Mouse (Mus musculus): ENCODE measurements around the gene Tshb. TPM values are rescaled to one million over a fixed set of nuclear protein-coding genes. Genes with fewer than 3 reads are reported as not detected.

Tshb gene
- polyA plus RNA-seq (2014; fragmentation: Nextera tagmentation; extraction: Ambion mirVana) = 0.08 and 0.58 TPM in 2 replicates

- H3K36me3 ChIP-seq (ENCODE audit: control insufficient read depth, insufficient read depth, low read length) = no peaks in the 10 kb centered on the region
- H3K9ac ChIP-seq (replicated peaks; ENCODE audit: low read depth, low read length) = no peak within 1 kb of the TSS
- no peak within 1 kb of the TSS for H3K4me2 ChIP-seq (ENCODE audit: low read depth, low read length)
- H3K27ac ChIP-seq (ENCODE audit: low read depth, low read length) = no peak within 1 kb of the TSS
- no peaks in the 10 kb centered on the region for H3K27me3 ChIP-seq (ENCODE audit: control insufficient read depth, insufficient read depth, low read length)
- WGBS = 69% methylated on average over 2 of the region's 2 CpGs
- ATAC-seq (ENCODE audit: low read depth) = no peak
- no peak within 1 kb of the TSS for H3K4me3 ChIP-seq (ENCODE audit: low read depth, low read length)
- no peaks in the 10 kb centered on the region for H3K9me3 ChIP-seq (ENCODE audit: control insufficient read depth, low read length)
- no peaks in the 10 kb centered on the region for H3K4me1 ChIP-seq (ENCODE audit: control insufficient read depth, insufficient read depth, low read length)
These were observed at the start of gene Tshb for GRCm38 (mm10) chr3:102782618-102783017. Gene Tshb, minus strand, starts transcription at chr3:102782718.

GRCm38 (mm10) chr3:102803937-102804336 is 21.4 kb upstream of the Tshb start:
- no peaks in the 10 kb centered on the region for H3K36me3 ChIP-seq (ENCODE audit: control insufficient read depth, insufficient read depth, low read length)
- ATAC-seq (ENCODE audit: low read depth) = no peak; the same call in 1 of the 2 replicates
- no peak overlapping the region for H3K9ac ChIP-seq (replicated peaks; ENCODE audit: low read depth, low read length)
- no peaks in the 10 kb centered on the region for H3K27me3 ChIP-seq (ENCODE audit: control insufficient read depth, insufficient read depth, low read length)
- H3K4me3 ChIP-seq (ENCODE audit: low read depth, low read length) = no peak overlapping the region
- no peaks in the 10 kb centered on the region for H3K4me1 ChIP-seq (ENCODE audit: control insufficient read depth, insufficient read depth, low read length)
- H3K27ac ChIP-seq (ENCODE audit: low read depth, low read length) = no peak overlapping the region
- WGBS = 3% methylated on average over 3 of the region's 3 CpGs
- H3K4me2 ChIP-seq (ENCODE audit: low read depth, low read length) = no peak overlapping the region
- H3K9me3 ChIP-seq (ENCODE audit: control insufficient read depth, low read length) = no peaks in the 10 kb centered on the region

GRCm38 (mm10) chr3:102787369-102787768 is 4.9 kb upstream of the Tshb start:
- no peaks in the 10 kb centered on the region for H3K9me3 ChIP-seq (ENCODE audit: control insufficient read depth, low read length)
- no peak overlapping the region for H3K9ac ChIP-seq (replicated peaks; ENCODE audit: low read depth, low read length)
- H3K27ac ChIP-seq (ENCODE audit: low read depth, low read length) = no peak overlapping the region
- H3K27me3 ChIP-seq (ENCODE audit: control insufficient read depth, insufficient read depth, low read length) = no peaks in the 10 kb centered on the region
- H3K4me1 ChIP-seq (ENCODE audit: control insufficient read depth, insufficient read depth, low read length) = no peaks in the 10 kb centered on the region
- WGBS = 37% methylated on average over 4 of the region's 4 CpGs
- no peak for ATAC-seq (ENCODE audit: low read depth)
- H3K4me3 ChIP-seq (ENCODE audit: low read depth, low read length) = no peak overlapping the region
- no peak overlapping the region for H3K4me2 ChIP-seq (ENCODE audit: low read depth, low read length)
- no peaks in the 10 kb centered on the region for H3K36me3 ChIP-seq (ENCODE audit: control insufficient read depth, insufficient read depth, low read length)

- Histone ChIP-seq H3K9ac (replicated peaks; ENCODE audit: low read depth, low read length) (no peak overlapping the region), H3K4me1 (ENCODE audit: control insufficient read depth, insufficient read depth, low read length) (no peaks in the 10 kb centered on the region), H3K27me3 (ENCODE audit: control insufficient read depth, insufficient read depth, low read length) (no peaks in the 10 kb centered on the region), H3K4me2 (ENCODE audit: low read depth, low read length) (no peak overlapping the region), H3K36me3 (ENCODE audit: control insufficient read depth, insufficient read depth, low read length) (no peaks in the 10 kb centered on the region), H3K27ac (ENCODE audit: low read depth, low read length) (no peak overlapping the region), H3K4me3 (ENCODE audit: low read depth, low read length) (no peak overlapping the region), H3K9me3 (ENCODE audit: control insufficient read depth, low read length) (no peaks in the 10 kb centered on the region)
- WGBS = 92% methylated on average over 4 of the region's 4 CpGs
- no peak for ATAC-seq (ENCODE audit: low read depth)
These were observed 9.5 kb downstream of the Tshb start for GRCm38 (mm10) chr3:102773018-102773417.

GRCm38 (mm10) chr3:102764850-102765249 is 17.7 kb downstream of the Tshb start:
- Histone ChIP-seq H3K4me2 (ENCODE audit: low read depth, low read length) (no peak overlapping the region), H3K27me3 (ENCODE audit: control insufficient read depth, insufficient read depth, low read length) (no peaks in the 10 kb centered on the region), H3K9ac (replicated peaks; ENCODE audit: low read depth, low read length) (no peak overlapping the region), H3K4me3 (ENCODE audit: low read depth, low read length) (no peak overlapping the region), H3K9me3 (ENCODE audit: control insufficient read depth, low read length) (no peaks in the 10 kb centered on the region), H3K36me3 (ENCODE audit: control insufficient read depth, insufficient read depth, low read length) (no peaks in the 10 kb centered on the region), H3K4me1 (ENCODE audit: control insufficient read depth, insufficient read depth, low read length) (peaks cover 8% of the 10 kb centered on the region; the same call in 1 of the 2 replicates), H3K27ac (ENCODE audit: low read depth, low read length) (no peak overlapping the region)
- no peak for ATAC-seq (ENCODE audit: low read depth)
- 84% methylated on average over 7 of the region's 7 CpGs for WGBS

GRCm38 (mm10) chr3:102763713-102764400 is 18.7 kb downstream of the Tshb start:
- Histone ChIP-seq H3K4me2 (ENCODE audit: low read depth, low read length) (no peak overlapping the region), H3K9ac (replicated peaks; ENCODE audit: low read depth, low read length) (no peak overlapping the region), H3K27ac (ENCODE audit: low read depth, low read length) (peak overlapping the region; percentile 72)

GRCm38 (mm10) chr3:102762388-102762787 is 20.1 kb downstream of the Tshb start:
- Histone ChIP-seq H3K4me2 (ENCODE audit: low read depth, low read length) (no peak overlapping the region), H3K4me1 (ENCODE audit: control insufficient read depth, insufficient read depth, low read length) (peaks cover 8% of the 10 kb centered on the region; the same call in 1 of the 2 replicates), H3K9ac (replicated peaks; ENCODE audit: low read depth, low read length) (no peak overlapping the region), H3K4me3 (ENCODE audit: low read depth, low read length) (no peak overlapping the region), H3K27ac (ENCODE audit: low read depth, low read length) (0 out of 2 replicates have a peak overlapping the region, but pooled peaks have one; percentile 23), H3K9me3 (ENCODE audit: control insufficient read depth, low read length) (no peaks in the 10 kb centered on the region), H3K27me3 (ENCODE audit: control insufficient read depth, insufficient read depth, low read length) (no peaks in the 10 kb centered on the region), H3K36me3 (ENCODE audit: control insufficient read depth, insufficient read depth, low read length) (no peaks in the 10 kb centered on the region)
- WGBS = 39% methylated on average over 3 of the region's 3 CpGs
- ATAC-seq (ENCODE audit: low read depth) = peak; percentile 21; the same call in 1 of the 2 replicates

More at GRCm38 (mm10) chr3:102763713-102764400, 18.7 kb downstream of the Tshb start:
- Histone ChIP-seq H3K27me3 (ENCODE audit: control insufficient read depth, insufficient read depth, low read length) (no peaks in the 10 kb centered on the region), H3K9me3 (ENCODE audit: control insufficient read depth, low read length) (no peaks in the 10 kb centered on the region), H3K4me3 (ENCODE audit: low read depth, low read length) (no peak overlapping the region), H3K4me1 (ENCODE audit: control insufficient read depth, insufficient read depth, low read length) (peaks cover 8% of the 10 kb centered on the region; the same call in 1 of the 2 replicates), H3K36me3 (ENCODE audit: control insufficient read depth, insufficient read depth, low read length) (no peaks in the 10 kb centered on the region)
- WGBS = 43% methylated on average over 10 of the region's 10 CpGs
- peak; percentile 72; the same call in 1 of the 2 replicates for ATAC-seq (ENCODE audit: low read depth)

GRCm38 (mm10) chr3:102760236-102760635 is 22.3 kb downstream of the Tshb start:
- no peak overlapping the region for H3K4me2 ChIP-seq (ENCODE audit: low read depth, low read length)
- no peaks in the 10 kb centered on the region for H3K27me3 ChIP-seq (ENCODE audit: control insufficient read depth, insufficient read depth, low read length)
- H3K27ac ChIP-seq (ENCODE audit: low read depth, low read length) = no peak overlapping the region
- H3K9ac ChIP-seq (replicated peaks; ENCODE audit: low read depth, low read length) = no peak overlapping the region
- ATAC-seq (ENCODE audit: low read depth) = no peak
- no peaks in the 10 kb centered on the region for H3K36me3 ChIP-seq (ENCODE audit: control insufficient read depth, insufficient read depth, low read length)
- H3K9me3 ChIP-seq (ENCODE audit: control insufficient read depth, low read length) = no peaks in the 10 kb centered on the region
- peaks cover 8% of the 10 kb centered on the region; the same call in 1 of the 2 replicates for H3K4me1 ChIP-seq (ENCODE audit: control insufficient read depth, insufficient read depth, low read length)
- H3K4me3 ChIP-seq (ENCODE audit: low read depth, low read length) = no peak overlapping the region
- WGBS = 82% methylated on average over 3 of the region's 3 CpGs

- no peak for ATAC-seq (ENCODE audit: low read depth)
- H3K4me1 ChIP-seq (ENCODE audit: control insufficient read depth, insufficient read depth, low read length) = no peaks in the 10 kb centered on the region
- WGBS = 92% methylated on average over 6 of the region's 6 CpGs
These were observed 25.5 kb downstream of the Tshb start for GRCm38 (mm10) chr3:102757019-102757418.

More at GRCm38 (mm10) chr3:102757019-102757418, 25.5 kb downstream of the Tshb start:
- Histone ChIP-seq H3K9ac (replicated peaks; ENCODE audit: low read depth, low read length) (no peak overlapping the region), H3K36me3 (ENCODE audit: control insufficient read depth, insufficient read depth, low read length) (no peaks in the 10 kb centered on the region), H3K27ac (ENCODE audit: low read depth, low read length) (no peak overlapping the region), H3K27me3 (ENCODE audit: control insufficient read depth, insufficient read depth, low read length) (no peaks in the 10 kb centered on the region), H3K9me3 (ENCODE audit: control insufficient read depth, low read length) (no peaks in the 10 kb centered on the region), H3K4me3 (ENCODE audit: low read depth, low read length) (no peak overlapping the region), H3K4me2 (ENCODE audit: low read depth, low read length) (no peak overlapping the region)

All from neural tube, embryonic 14.5 days (tissue).